Mouse (Mus musculus) liver, postnatal 0 days (tissue): ENCODE results near the gene Vwa8. TPM values are rescaled to one million over a fixed set of nuclear protein-coding genes. Genes with fewer than 3 reads are reported as not detected.

ENCODE experiments used
- ATAC-seq: fragments of 200-750 bp; cut with Nextera tagmentation; 2 replicates; pipeline ENCODE4 v1.8.0; 2017; ENCODE audit warnings: mild to moderate bottlenecking, moderate library complexity
- DNase-seq: peaks from one replicate; pipeline ENCODE4 v3.0.0-alpha.2; 2016
- H3K27ac ChIP-seq: fragments of 300-500 bp; sonication (generic); 2 replicates; pipeline ENCODE4 v1.5.1; 2014; ENCODE audit warnings: antibody characterized with exemption, moderate library complexity, mild to moderate bottlenecking, low read depth
- H3K27me3 ChIP-seq: fragments of 300-500 bp; sonication (generic); 2 replicates; pipeline ENCODE4 v1.6.1; 2014; ENCODE audit warnings: low read length, control low read depth, mixed read lengths; ENCODE audit not compliant: insufficient read depth
- H3K36me3 ChIP-seq: fragments of 300-500 bp; sonication (generic); replicated peaks from 2 replicates; pipeline ENCODE4 v1.6.1; 2014; ENCODE audit warnings: mild to moderate bottlenecking, control low read depth, low read length, moderate library complexity, mixed read lengths; ENCODE audit not compliant: insufficient read depth
- H3K4me1 ChIP-seq: fragments of 300-500 bp; sonication (generic); 2 replicates; pipeline ENCODE4 v1.6.1; 2014; ENCODE audit warnings: antibody characterized with exemption, mild to moderate bottlenecking, control low read depth; ENCODE audit not compliant: insufficient read depth
- H3K4me2 ChIP-seq: fragments of 300-500 bp; sonication (generic); 2 replicates; pipeline ENCODE4 v1.6.1; 2014; ENCODE audit warnings: low read depth, mild to moderate bottlenecking, low read length, moderate library complexity, mixed read lengths
- H3K4me3 ChIP-seq: fragments of 300-500 bp; sonication (generic); 2 replicates; pipeline ENCODE4 v1.5.1; 2014; ENCODE audit warnings: low read depth, low read length
- H3K9ac ChIP-seq: fragments of 300-500 bp; sonication (generic); replicated peaks from 2 replicates; pipeline ENCODE4 v1.6.1; 2014; ENCODE audit warnings: mild to moderate bottlenecking, moderate library complexity
- H3K9me3 ChIP-seq: fragments of 300-500 bp; sonication (generic); 2 replicates; pipeline ENCODE4 v1.6.1; 2016; ENCODE audit warnings: mild to moderate bottlenecking, control low read depth, low read length, mixed read lengths
- CTCF ChIP-seq: sonication (generic); IDR thresholded peaks from 2 replicates; pipeline ENCODE4 v1.5.1; 2016; ENCODE audit warnings: antibody characterized with exemption, low read depth
- EP300 ChIP-seq: IDR thresholded peaks from 2 replicates; pipeline ENCODE4 v1.6.1; 2016; ENCODE audit warnings: antibody characterized with exemption, low read depth, mild to moderate bottlenecking
- WGBS: fragments of 180-500 bp; shearing (Covaris S2); extraction: QIAGEN DNeasy Blood & Tissue Kit; methylation state at CpG from one replicate; pipeline ENCODE4 v1.1.7; 2014; ENCODE audit not compliant: insufficient replicate concordance; 5-methylcytosine and 5-hydroxymethylcytosine counted together
- polyA plus RNA-seq: library from polyadenylated mRNA; unstranded; fragments of >200 nt; fragmentation: Nextera tagmentation; extraction: Ambion mirVana; gene quantifications from 2 replicates; pipeline ENCODE4 v1.2.1, GENCODE M21; 2015

The Vwa8 gene
- polyA plus RNA-seq, 1 experiment from 2014 or later = 27.1 TPM

GRCm38 (mm10) chr14:79203496-79204158, 354.8 kb downstream of the Vwa8 start:
- H3K9me3 ChIP-seq = no peaks in the 10 kb centered on the region
- no peak overlapping the region for H3K9ac ChIP-seq
- 0 out of 2 replicates have a peak, but pooled peaks cover 2% of the 10 kb centered on the region for H3K4me1 ChIP-seq
- H3K4me3 ChIP-seq = no peak overlapping the region
- no peak overlapping the region for H3K4me2 ChIP-seq
- ATAC-seq (no peak), DNase-seq (no peak)
- WGBS = 71% methylated on average over 12 of the region's 12 CpGs
- no peaks in the 10 kb centered on the region for H3K27me3 ChIP-seq
- H3K27ac ChIP-seq = no peak overlapping the region
- TF ChIP-seq CTCF = no peak
- no peak for TF ChIP-seq EP300
- H3K36me3 ChIP-seq = 0 out of 2 replicates have a peak, but pooled peaks cover 3% of the 10 kb centered on the region

DNA sequence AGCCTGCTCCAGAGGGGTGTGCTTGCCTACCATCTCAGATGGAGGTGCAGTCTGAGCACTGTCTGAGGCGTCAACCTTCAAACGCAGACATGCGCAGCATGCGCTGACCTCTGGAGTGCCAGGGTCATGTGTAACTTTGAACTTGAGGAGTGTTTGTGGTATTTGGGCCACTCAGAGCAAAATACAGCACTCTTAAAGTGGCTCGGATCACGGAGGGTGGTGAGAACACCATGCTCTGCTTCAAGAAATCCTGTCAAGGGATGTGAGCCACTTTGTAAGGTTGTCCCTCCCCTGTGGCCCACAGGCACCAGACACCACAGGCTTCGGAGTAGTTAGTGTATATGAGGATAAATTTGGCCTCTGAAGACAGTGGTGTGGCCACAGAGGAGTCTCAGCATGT, 356.0 kb downstream of the Vwa8 start:
- WGBS = 84% methylated on average over 7 of the region's 7 CpGs
- no peak overlapping the region for H3K9ac ChIP-seq
- H3K27me3 ChIP-seq = no peaks in the 10 kb centered on the region
- no peaks in the 10 kb centered on the region for H3K9me3 ChIP-seq
- 0 out of 2 replicates have a peak, but pooled peaks cover 2% of the 10 kb centered on the region for H3K4me1 ChIP-seq
- TF ChIP-seq CTCF (no peak), EP300 (no peak)
- DNase-seq (no peak), ATAC-seq (no peak)
- no peak overlapping the region for H3K27ac ChIP-seq
- 0 out of 2 replicates have a peak, but pooled peaks cover 3% of the 10 kb centered on the region for H3K36me3 ChIP-seq
- H3K4me2 ChIP-seq = no peak overlapping the region
- no peak overlapping the region for H3K4me3 ChIP-seq

GRCm38 (mm10) chr14:79206210-79206609, 357.4 kb downstream of the Vwa8 start:
- Histone ChIP-seq H3K4me2 (no peak overlapping the region), H3K9me3 (no peaks in the 10 kb centered on the region), H3K27me3 (no peaks in the 10 kb centered on the region), H3K4me3 (no peak overlapping the region), H3K27ac (no peak overlapping the region), H3K36me3 (0 out of 2 replicates have a peak, but pooled peaks cover 3% of the 10 kb centered on the region), H3K4me1 (0 out of 2 replicates have a peak, but pooled peaks cover 2% of the 10 kb centered on the region), H3K9ac (no peak overlapping the region)
- 75% methylated on average over 11 of the region's 11 CpGs for WGBS
- DNase-seq = no peak
- TF ChIP-seq CTCF (no peak), EP300 (no peak)
- no peak for ATAC-seq

DNA sequence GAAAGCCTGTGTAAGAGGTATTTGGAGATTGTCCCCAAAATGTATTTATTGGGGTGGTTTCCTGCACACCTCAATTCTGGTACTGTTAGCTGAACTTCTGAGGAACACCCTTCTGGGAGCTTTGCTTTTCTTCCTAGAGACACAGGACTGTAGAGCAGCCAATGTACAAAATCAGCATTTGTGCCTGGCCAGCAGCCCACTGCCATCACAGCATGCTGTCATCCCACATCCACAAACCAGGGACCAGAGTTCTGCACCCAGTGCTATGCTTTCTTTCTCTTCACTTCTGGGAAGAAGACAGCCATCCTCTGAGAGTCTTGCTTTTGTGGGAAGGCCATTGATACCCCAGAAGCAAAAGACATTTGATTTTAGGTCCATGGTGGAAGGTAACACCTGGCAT, 359.6 kb downstream of the Vwa8 start:
- H3K9me3 ChIP-seq = no peaks in the 10 kb centered on the region
- no peak overlapping the region for H3K27ac ChIP-seq
- H3K4me3 ChIP-seq = no peak overlapping the region
- H3K36me3 ChIP-seq = no peaks in the 10 kb centered on the region
- no peak overlapping the region for H3K4me2 ChIP-seq
- DNase-seq (no peak), ATAC-seq (no peak)
- H3K4me1 ChIP-seq = no peaks in the 10 kb centered on the region
- no peak for TF ChIP-seq CTCF
- TF ChIP-seq EP300 = no peak
- H3K9ac ChIP-seq = no peak overlapping the region
- H3K27me3 ChIP-seq = no peaks in the 10 kb centered on the region

DNA sequence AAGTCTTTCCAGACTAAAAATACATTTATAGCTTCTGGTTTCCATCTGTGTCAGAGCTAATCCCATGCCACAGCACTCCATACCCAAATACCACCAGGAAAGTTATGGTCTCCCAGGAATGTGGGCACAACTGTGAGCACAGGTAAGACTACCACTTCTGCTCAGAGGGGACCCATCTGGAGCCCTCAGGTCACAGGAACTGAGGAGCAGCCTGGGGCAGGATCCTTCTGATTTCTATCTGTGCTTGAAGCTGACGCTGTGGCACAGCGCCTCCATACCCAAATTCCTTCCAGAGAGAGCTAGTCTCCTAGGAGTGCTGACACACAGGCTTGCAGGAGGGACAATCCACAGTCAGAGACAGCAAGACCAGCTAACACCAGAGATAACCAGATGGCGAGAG, 361.0 kb downstream of the Vwa8 start:
- no peak for ATAC-seq

DNA sequence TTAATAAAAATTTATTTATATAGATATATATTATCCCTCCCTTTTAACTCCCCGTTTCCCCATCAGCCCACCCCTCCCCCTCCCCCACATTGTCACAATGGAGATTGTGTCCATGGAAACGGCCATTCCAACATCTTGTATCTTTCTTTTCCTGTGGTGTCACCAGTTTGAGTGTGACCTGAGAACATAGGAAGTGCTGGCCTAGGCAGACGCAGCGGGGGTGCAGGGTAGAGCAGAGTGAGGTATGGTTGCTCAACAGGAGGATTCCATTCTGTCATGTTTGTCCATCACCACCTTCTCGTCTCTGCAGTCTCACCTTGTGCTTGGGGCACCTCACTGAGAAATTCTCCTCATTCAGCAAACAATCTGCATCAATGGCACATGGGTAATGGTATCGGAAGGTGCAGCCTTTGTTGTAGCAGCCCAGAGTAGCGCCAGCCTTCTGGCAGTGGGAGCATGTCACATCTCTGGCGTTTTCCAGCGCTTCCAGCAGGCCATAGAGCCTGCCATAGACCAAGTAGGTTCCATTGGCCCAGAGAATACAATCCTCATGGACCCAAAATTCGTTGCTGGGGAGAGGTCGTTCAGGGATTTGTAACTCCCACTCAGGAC, 363.6 kb downstream of the Vwa8 start:
- no peaks in the 10 kb centered on the region for H3K36me3 ChIP-seq
- H3K4me1 ChIP-seq = no peaks in the 10 kb centered on the region
- no peaks in the 10 kb centered on the region for H3K27me3 ChIP-seq
- H3K4me3 ChIP-seq = no peak overlapping the region
- no peak overlapping the region for H3K27ac ChIP-seq
- no peak overlapping the region for H3K9ac ChIP-seq
- no peaks in the 10 kb centered on the region for H3K9me3 ChIP-seq
- no peak for TF ChIP-seq EP300
- TF ChIP-seq CTCF = no peak
- DNase-seq = no peak
- ATAC-seq = no peak
- H3K4me2 ChIP-seq = no peak overlapping the region
- 74% methylated on average over 11 of the region's 11 CpGs for WGBS

More for the DNA sequence above, 361.0 kb downstream of the Vwa8 start:
- Histone ChIP-seq H3K4me3 (no peak overlapping the region), H3K27ac (no peak overlapping the region), H3K9me3 (no peaks in the 10 kb centered on the region), H3K9ac (no peak overlapping the region), H3K4me1 (no peaks in the 10 kb centered on the region), H3K4me2 (no peak overlapping the region), H3K27me3 (no peaks in the 10 kb centered on the region), H3K36me3 (no peaks in the 10 kb centered on the region)
- no peak for DNase-seq
- WGBS = 86% methylated on average over 3 of the region's 3 CpGs
- no peak for TF ChIP-seq EP300
- TF ChIP-seq CTCF = no peak
